Mouse (Mus musculus) subcutaneous adipose tissue, adult 2 months (tissue): ENCODE data around the gene Gm20826. TPM values are rescaled to one million over a fixed set of nuclear protein-coding genes. Genes with fewer than 3 reads are reported as not detected.

ENCODE experiments used
- polyA plus RNA-seq: library from polyadenylated mRNA; depleted of rRNA; stranded (reverse); fragments of >200 nt; gene quantifications from 2 replicates; pipeline ENCODE4 v1.2.3, GENCODE M21; 2012; ENCODE audit warnings: low replicate concordance; rRNA removed

Gene Gm20826
- polyA plus RNA-seq: not detected in 2 replicates

GRCm38 (mm10) chrY:7638389-7638788, at the start of gene Gm20826:
Gene Gm20826, minus strand, starts transcription at chrY:7638489.

Other genes starting within 250 kb of the Gm20826 start
- gene Gm21788, start 233.5 kb downstream of the Gm20826 start, polyA plus RNA-seq: not detected in 2 replicates
- not detected in 2 replicates for gene Gm28576, start 84.5 kb upstream of the Gm20826 start, polyA plus RNA-seq